Mouse (Mus musculus): Measurements from ENCODE around the gene Atl3.

The Atl3 gene

DNA sequence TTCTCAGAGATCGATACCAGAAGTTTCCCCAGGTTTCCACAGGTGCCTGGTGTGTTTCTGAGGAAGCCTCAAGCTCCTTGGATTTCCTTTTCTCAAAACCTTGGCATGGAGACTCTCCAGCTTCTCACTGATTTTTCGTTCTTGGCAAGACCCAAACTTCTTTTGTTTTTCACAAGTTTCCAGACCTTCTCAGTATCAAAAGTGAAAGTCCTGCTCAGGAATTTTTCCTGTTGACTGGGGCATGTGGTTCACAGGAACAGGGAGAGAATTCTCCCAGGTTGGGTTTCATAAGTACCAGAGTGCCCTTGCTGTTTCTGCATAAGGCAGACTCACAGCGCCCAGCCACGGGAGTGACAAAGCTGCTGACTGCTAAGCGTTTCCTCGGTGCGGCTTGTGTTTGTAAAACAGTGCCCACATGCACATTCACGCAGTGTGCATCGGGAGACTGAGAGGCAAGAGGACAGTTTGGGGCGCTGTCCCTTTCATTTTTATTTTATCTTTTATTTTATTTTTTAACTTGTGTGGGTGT lies 68.8 kb downstream of the Atl3 start:
- no peak for DNase-seq (ENCODE audit: low spot score)

GRCm38 (mm10) chr19:7563676-7564075 lies 69.8 kb downstream of the Atl3 start:
- no peak for DNase-seq (ENCODE audit: low spot score)

GRCm38 (mm10) chr19:7564457-7564856 lies 70.6 kb downstream of the Atl3 start:
- no peak for DNase-seq (ENCODE audit: low spot score)

DNA sequence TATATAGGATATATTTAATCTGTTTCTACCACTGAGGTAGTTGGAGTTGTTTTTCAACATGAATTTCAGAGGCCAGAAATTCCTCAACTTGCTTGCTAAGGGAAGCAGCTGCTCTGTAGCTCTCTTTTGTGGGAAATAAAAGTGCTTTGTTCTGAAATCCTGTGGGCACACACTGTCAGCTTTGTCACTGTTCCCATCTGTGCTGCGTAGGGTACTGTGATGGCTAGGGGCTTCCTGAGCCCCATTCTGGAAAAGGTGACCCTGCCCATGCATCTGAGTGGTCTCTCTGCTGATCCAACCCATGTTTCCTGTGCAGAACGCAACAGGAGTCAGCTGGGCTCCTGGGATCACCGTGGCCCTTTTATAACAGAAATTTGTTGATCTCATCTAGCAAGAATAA lies 73.0 kb downstream of the Atl3 start:
- no peak for DNase-seq (ENCODE audit: low spot score)

- no peak for DNase-seq (ENCODE audit: low spot score)
Observed at GRCm38 (mm10) chr19:7568364-7568763, 74.5 kb downstream of the Atl3 start.

DNA sequence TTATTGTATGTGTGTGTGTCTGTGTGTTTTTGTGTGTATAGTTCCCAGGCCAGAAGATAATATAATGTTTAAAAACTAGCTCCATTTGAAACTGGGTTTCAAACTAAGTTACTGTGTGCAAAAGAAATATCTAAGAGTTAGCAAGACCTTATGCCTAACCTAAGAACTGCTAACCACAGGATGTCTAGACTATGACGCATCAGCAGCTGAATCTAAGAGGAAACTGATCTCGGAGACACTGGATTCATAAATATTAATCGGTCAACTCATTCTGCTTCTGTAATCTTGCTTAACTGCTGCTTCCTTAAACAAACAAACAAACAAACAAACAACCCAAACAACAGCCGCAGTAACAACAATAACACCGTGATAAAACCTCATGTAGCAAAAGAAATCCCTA lies 75.8 kb downstream of the Atl3 start:
- DNase-seq (ENCODE audit: low spot score), result no peak

DNA sequence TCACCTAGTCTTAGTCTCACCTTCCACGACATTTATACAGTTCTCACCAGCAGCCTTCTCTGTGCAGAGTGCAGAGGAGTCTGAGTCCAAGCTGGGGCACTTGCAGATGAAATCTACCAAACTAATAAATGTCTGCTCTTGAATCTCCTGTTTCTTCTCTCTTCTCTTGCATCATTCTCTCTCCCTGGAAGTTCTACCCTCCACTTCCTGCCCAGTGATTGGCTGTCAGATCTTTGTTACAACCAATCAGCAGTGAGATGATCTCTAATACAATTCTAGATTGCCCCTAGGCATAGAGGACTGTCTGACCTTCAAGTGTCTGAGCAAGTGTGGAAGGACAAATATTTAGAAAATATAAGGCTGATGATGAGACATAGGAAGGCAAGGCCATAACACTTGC lies 82.3 kb downstream of the Atl3 start:
- no peak for DNase-seq (ENCODE audit: low spot score)

DNA sequence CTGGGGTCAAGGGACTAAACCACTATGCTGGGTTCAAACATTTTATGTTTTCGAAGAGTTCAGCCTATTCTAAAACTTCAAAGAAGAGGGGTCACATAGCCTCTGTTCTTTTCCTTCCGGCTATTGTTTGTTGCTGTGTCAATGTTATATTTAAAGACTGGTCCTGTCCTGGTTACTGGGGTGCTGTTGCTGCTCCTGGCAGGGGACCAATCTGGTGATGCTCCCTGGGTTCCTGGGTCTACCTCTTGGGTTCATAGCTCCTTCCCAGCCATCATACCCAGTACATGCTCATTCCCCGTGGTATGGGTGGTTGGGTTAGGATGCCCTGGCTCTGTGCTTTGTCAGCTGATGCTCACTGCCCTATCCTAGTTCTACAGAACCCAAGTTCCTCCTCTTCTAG lies 83.9 kb downstream of the Atl3 start:
- no peak for DNase-seq (ENCODE audit: low spot score)

DNA sequence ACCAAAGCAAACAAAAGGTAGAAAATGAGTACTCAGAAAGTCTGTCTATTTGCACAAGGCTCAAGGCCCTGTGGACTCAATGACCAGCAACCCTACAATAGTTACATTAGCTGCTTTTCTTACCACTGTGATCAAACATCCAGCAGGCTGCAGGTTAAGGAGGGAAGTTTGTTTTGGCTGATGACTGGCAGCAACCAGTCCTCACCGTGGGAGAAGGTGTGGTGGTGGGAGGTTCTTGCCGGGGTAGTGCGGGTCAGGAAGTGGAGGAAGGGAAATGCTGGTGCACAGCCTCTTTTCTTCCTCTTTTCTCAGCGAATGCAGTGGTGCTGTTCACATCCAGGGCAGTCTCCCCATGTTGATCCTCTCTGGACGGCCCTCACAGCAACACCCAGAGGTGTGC lies 87.2 kb downstream of the Atl3 start:
- no peak for DNase-seq (ENCODE audit: low spot score)

GRCm38 (mm10) chr19:7583101-7583500 lies 89.3 kb downstream of the Atl3 start:
- DNase-seq (ENCODE audit: low spot score), result no peak

DNA sequence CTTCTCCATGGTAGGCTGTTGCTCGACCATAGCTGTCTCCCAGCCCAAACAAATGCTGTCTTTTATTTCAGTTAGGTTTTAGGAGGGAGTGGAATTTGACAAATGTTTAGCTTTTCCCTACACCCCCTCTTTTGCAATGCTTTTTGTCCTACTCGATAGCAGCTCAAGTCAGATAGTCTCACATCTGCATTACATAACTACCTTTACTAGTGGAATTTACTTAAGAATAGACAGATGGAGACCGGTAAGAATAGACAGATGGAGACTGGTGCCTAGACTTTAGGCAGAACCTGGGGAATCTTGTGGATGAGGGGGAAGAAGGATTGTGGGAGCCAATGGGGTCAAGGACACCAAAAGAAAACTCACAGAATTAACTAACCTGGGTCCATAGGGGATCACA lies 89.8 kb downstream of the Atl3 start:
- no peak for DNase-seq (ENCODE audit: low spot score)

GRCm38 (mm10) chr19:7585279-7585678 lies 91.4 kb downstream of the Atl3 start:
- no peak for DNase-seq (ENCODE audit: low spot score)

- DNase-seq (ENCODE audit: low spot score), result peak; percentile 19
Observed at GRCm38 (mm10) chr19:7585764-7586163, 91.9 kb downstream of the Atl3 start.

Data from testis, postnatal 14 days (tissue).